Mouse (Mus musculus): Measurements from ENCODE around the gene BC048679.
"Not testable (repeated sequence)": the region's sequence is repeated elsewhere in the genome, so short reads cannot be mapped to it uniquely, and the experiment has no call there.

BC048679 gene

DNA sequence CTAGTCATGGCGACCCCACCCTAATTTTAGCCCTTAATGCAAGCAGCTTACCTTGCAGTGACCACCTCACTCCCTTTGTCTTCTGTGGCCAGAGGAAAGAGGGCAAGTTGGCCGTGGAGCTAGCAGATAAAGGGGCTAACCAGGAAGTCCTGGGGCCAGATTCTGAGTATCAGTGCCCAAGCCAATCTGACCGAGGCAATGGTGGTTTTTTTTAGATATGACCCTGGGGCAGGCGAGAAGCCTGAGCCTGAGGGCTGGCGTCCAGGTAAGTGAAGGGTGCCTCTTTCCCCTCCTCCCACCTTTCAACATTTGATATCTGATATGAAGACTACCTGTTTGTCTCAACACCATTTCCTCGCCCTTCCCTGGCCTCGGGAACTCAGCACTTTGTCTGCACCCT lies at the start of gene BC048679:
Gene BC048679 (minus strand): TSS at position 101 of the 400 bp plus-strand sequence.
- DNase-seq = no peak

- DNase-seq = no peak
These were observed 44.9 kb upstream of the BC048679 start for GRCm38 (mm10) chr7:81542934-81543333.

DNA sequence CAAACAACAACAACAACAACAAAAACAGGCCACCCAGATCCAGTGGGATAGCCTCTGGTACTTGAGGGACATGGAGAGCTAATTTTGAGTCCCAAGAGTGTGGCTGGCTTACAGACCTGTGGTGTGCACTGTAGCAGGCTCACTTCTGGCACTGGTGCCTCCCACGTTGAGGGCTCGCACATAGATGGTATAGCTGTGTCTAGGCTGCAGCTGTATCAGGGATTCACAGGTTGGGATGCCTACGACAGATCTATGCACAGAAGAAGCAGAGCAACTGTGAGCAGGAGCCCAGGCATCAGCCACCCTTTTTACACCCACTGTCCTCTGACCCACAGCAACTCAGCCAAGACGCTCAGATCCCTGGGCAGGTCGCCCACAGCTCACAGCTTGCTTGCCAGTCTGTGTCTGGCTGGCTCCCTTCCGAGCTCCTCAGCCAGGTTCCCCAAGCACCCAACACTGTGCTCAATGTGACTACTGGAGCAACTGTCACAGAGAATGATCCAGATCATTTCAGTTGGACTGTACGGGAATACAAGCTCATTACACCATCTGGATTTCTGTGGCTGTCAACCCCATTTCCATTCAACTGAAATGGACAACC lies 43.9 kb upstream of the BC048679 start:
- DNase-seq = peak; percentile 17 to 41

DNA sequence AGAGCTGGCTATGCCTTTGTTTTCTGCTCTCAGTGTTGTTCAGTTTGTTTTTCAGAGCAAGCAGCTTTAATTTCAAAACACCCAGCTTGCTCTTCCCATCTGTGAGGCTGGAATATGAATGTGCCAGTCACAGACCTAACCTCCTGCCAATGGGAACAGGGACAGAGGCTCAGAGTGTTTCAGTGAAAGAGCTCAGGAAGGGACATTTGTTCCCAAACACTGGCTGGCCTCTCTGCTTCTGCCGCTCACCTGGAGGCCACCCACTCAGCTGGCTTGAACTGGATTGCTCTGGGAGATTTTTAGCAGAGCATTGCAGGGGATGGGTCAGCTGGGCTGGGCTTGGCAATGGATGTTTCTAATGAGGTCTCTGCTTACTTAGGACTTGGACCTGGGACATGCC lies 42.9 kb upstream of the BC048679 start:
- peak in 1 of 2 experiments; percentile 5 for DNase-seq

DNA sequence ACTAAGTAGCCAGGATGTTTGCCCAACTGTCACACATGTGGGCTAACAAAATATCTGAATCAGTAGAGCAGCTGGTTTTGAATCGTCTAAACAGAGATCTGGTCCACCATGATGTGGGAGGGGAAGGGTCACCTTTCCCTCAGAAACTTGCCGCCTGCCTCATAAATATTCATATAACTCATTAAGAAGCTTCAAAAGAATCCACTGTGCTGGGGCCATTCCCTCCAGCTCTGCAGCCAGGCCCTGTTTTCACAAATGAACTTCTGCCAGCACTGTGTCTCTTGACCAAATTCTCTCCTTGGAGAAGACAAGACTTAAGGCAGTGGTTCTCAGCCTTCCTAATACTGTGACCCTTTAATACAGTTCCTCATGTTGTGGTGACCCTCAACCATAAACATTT lies 41.5 kb upstream of the BC048679 start:
- DNase-seq = no peak

DNA sequence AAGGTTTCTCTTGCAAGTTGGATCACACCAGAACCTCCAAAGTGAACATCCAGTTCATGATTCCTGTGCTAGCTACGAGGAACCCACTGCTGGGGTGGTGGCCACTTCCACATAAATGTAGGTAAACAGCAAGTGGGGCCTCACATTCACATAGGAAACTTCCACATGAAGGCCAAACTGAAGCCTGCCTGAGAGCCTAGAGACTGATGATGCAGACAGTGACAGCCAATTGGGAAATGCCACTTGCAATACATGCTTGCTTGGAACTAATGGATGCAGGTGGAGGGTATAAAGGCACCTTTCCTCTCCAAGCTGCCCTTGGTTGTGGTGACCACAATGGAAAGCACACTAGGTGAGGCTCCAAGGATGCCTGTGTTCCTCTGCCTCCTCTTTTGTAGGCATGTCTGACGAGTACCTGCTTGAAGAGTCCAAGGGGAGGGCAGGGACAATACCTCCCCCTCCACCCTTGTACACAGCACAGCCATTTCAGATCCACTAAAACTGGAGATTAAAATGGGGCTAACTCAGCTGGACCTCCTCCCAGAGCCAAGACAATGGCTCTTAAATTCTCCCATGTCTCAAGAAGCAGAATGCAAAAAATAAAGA lies 40.1 kb upstream of the BC048679 start:
- no peak for DNase-seq

DNA sequence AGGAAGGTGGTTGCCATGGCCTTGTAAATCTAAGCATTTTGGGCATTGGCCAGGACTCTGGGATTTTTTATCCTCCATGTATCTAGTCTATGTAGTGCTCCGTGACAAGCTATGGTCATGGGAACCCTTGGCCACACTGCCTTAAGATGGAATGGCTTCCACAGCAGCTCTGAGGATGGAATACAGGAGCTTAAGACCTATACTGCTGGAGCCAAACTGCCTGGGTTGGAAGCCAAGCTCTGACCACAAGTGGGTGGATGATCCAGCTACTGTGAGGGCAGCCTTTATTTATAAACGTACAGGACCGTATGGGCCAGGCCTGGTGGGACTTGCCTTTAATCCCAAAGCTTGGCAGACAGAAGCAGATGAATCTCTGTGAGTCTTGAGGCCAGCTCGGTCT lies 38.4 kb upstream of the BC048679 start:
- DNase-seq = no peak

GRCm38 (mm10) chr7:81531462-81531861 lies 33.4 kb upstream of the BC048679 start:
- DNase-seq = no peak

- no peak for DNase-seq
These were observed 30.8 kb upstream of the BC048679 start for GRCm38 (mm10) chr7:81528918-81529317.

- no peak for DNase-seq
These were observed 25.6 kb upstream of the BC048679 start for GRCm38 (mm10) chr7:81523663-81524017.

- DNase-seq = peak; percentile 87 to 89
These were observed 25.1 kb upstream of the BC048679 start for GRCm38 (mm10) chr7:81523008-81523662.

- DNase-seq = no peak
These were observed 18.3 kb upstream of the BC048679 start for GRCm38 (mm10) chr7:81516154-81517030.

DNA sequence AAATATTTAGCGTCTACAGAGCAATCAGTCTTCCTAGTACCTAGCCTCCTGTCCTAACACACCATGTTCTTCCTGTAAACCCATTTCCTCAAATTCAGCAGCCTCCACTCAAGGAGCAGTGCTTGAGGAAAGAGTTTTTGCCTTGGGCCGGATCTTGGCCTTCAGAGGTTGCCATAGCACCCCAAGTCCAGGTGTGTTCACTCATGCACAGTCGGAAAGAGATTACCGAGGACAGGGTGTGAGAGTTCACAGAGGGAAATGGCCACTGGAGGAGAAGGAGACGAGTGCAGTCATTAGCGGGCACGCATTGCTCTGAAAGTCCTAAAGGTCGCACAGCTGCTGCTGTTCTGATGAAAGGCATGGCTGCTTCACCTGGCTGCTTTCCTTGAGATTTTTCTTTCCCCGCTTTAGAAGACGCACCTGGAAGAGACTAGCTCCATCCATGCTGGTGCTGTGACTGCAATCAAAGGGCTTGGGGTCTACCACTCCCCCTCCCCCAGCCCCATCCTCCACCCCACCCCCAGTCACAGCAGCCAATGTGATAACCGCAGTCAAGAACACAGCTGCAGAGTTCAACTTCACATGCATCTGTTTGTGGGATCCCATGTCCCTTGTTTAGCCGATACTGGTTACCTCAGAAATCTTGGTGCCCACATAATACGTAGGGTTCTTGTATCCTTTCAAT lies 17.0 kb upstream of the BC048679 start:
- DNase-seq = no peak

DNA sequence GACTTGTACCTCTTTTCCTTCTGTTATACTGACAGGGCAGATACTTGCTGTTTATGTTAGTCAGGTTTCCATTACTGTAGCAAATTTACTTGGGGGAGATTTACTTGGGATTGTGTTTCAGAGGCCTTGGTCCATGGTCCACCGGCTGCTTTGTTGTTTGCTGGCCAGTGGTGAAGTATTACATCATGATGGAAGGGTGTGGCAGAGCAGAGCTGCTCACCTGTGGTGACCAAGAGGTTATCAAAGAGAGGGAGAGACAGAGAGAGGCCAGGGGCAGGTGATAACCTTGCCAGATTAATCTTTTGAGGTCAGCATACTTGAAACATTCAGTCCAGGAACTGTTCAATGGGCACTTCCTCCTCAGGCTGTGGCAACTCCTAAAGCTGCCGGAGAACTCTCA lies 3.0 kb upstream of the BC048679 start:
- no peak for DNase-seq

GRCm38 (mm10) chr7:81497171-81497570 lies 910 bp downstream of the BC048679 start:
- DNase-seq = no peak

- peak; percentile 79 to 81 for DNase-seq
These were observed 4.6 kb downstream of the BC048679 start, which contains the start of gene Ap3b2 for GRCm38 (mm10) chr7:81493331-81494021. TSS of gene Ap3b2 (minus strand) at chr7:81493925.

DNA sequence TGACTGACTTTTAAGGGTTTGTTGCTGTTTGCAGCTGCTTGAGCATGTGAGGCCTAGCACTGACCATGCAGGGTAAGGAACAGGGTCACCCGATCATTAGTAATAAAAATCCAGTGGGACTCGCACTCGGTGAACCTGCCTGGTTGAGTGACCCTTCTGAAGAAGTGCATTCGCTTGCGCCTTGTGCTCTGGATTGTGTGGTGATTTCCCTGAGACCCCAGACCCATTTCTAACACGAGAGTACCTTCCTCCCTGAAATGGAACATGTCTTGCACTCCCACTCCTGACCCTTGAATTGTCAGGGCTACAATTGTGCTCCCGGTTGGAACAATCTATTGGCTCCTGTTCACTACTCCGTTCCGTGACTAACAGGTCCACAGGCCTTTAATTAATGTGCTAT lies 5.5 kb downstream of the BC048679 start:
- DNase-seq = no peak

GRCm38 (mm10) chr7:81489649-81490048 lies 8.4 kb downstream of the BC048679 start:
- DNase-seq = no peak

GRCm38 (mm10) chr7:81480800-81481199 lies 17.3 kb downstream of the BC048679 start:
- peak; percentile 21 to 27 for DNase-seq

GRCm38 (mm10) chr7:81479531-81480090 lies 18.5 kb downstream of the BC048679 start:
- DNase-seq = no peak

DNA sequence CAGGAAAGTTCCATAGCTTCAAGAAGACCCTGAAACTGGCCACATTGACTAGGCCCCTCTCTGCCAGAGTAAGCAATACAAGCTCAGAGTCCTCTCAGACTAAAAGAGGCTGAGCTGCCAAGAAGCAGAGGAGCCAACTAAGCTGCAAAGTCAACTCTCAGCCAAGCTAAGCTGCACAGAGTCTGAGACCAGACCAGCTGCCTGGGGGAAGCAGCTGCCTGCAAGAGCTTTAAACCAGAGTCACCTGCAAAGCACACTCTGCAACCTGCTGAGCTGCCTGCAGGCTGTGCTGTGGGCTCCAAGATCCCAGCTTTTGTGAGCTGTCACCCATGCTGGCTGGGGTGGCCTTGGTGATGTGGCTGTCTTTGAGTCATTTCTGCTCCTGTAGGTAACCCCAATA lies 19.8 kb downstream of the BC048679 start:
- not testable (repeated sequence) for DNase-seq

DNA sequence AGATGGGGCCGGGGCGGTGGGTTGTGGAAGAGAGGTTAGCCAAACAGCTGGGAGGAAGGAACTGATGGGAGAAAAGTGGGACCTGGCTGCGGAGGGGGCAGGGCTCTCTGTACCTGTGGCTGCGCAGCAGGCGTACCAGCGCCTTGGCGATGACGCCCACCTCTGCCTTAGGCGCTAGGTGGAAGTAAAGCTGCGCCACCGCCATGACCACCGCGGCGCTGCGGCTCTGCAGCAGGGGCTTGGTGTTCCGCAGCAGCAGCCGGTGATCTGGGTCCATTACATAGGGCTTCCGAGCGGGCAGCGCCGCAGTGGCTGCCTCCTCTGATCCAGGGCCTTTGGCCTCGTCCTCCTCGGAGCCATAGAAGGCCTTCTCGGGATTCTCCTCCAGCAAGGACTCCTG lies 21.2 kb downstream of the BC048679 start:
- DNase-seq = no peak

Data from cerebellum, postnatal 36 days (tissue).